Mouse (Mus musculus): ENCODE data around the gene Scg2. TPM values are rescaled to one million over a fixed set of nuclear protein-coding genes. Genes with fewer than 3 reads are reported as not detected.

Gene Scg2
- polyA plus RNA-seq (2017; shearing (Covaris generic)), result not detected

GRCm38 (mm10) chr1:79439609-79440308, at the start of gene Scg2:
Gene Scg2, minus strand, starts transcription at chr1:79440120.

Other genes with a start within 250 kb of the Scg2 start
- gene Ap1s3, start 231.9 kb upstream of the Scg2 start, polyA plus RNA-seq (2017; shearing (Covaris generic)), result 2.6 TPM